Mouse (Mus musculus): Measurements from ENCODE around the gene Kcnj14.

Kcnj14 gene

DNA sequence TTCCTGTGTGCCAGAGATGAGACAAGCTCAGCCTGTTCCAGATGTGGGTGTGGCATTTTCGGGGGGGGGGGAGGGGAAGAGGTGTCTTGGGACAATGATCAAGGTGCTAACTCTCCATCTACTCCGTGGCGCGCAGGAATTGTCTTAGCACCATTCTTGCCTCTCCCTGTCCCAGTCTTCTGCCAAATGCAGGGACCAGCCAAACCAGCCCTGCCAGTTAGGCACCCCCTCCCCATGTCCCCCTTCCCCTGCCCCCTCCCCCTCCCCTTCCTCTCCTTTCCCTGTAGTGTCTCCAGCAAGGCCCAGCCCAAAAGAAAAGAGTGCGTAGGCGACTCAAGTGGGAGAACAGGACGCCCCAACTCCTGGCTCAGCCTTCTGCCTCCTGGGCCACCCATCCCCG, 57.8 kb downstream of the Kcnj14 start:
- DNase-seq (ENCODE audit: low read depth, low spot score): no peak

All from CD4-positive, CD25-positive, alpha-beta regulatory T cell, adult 2 months (primary cell).